Mouse (Mus musculus): Measurements from ENCODE around the gene Gale. TPM values are rescaled to one million over a fixed set of nuclear protein-coding genes. Genes with fewer than 3 reads are reported as not detected.

Gale gene
- 0.37 TPM for polyA plus RNA-seq (2014; fragmentation: Illumina TruSeq; extraction: RNeasy Lipid Tissue Mini Kit (QIAGEN cat#74804); ENCODE audit: low replicate concordance)

GRCm38 (mm10) chr4:135963457-135964193 is at the start of gene Gale:
Gale (plus strand) TSS chr4:135963727.

GRCm38 (mm10) chr4:135920304-135921241 is 43.0 kb upstream of the Gale start, which contains the start of gene Fuca1:
Fuca1 (plus strand) TSS chr4:135920735.

DNA sequence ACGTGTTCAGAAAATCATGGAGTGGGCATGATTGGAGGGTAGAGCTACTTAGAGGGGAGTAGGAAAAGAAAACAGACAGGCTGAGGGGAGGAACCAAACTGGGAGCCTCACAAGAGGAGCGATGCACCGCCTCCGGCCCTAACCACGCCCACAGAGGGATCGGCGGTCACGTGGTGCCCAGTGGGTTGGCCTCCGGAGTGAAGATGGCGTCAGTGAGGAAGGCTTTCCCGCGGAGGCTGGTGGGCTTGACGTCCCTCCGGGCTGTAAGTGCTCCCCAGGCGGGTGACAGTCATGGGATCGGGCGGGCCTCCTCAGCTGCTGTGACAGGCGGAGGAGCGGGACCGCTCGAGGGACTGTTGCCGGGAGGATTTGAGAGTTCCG is 17.3 kb upstream of the Gale start, which contains the start of gene Hmgcl:
Gene Hmgcl, plus strand, starts transcription at position 171 of the 381 bp plus-strand sequence.

DNA sequence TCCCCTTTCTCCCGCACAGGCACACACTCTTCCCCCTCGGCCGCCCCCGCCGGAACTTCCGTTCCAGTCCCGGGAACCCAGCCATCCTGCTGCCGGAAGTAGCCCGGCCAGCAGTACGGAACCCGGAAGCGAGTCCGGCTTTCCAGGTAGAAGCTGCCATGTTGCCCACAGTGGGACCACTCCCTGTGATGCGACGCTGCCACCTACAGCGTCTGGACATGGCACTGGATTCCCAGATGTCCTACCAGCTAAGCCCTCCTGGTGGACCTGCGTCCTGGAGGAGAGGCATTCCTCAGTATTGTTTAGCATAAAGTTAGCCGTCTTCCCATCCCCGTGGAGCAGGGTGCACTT is 9.0 kb downstream of the Gale start, which contains the start of gene Lypla2:
Gene Lypla2, minus strand, starts transcription at position 71 of the 351 bp plus-strand sequence.

DNA sequence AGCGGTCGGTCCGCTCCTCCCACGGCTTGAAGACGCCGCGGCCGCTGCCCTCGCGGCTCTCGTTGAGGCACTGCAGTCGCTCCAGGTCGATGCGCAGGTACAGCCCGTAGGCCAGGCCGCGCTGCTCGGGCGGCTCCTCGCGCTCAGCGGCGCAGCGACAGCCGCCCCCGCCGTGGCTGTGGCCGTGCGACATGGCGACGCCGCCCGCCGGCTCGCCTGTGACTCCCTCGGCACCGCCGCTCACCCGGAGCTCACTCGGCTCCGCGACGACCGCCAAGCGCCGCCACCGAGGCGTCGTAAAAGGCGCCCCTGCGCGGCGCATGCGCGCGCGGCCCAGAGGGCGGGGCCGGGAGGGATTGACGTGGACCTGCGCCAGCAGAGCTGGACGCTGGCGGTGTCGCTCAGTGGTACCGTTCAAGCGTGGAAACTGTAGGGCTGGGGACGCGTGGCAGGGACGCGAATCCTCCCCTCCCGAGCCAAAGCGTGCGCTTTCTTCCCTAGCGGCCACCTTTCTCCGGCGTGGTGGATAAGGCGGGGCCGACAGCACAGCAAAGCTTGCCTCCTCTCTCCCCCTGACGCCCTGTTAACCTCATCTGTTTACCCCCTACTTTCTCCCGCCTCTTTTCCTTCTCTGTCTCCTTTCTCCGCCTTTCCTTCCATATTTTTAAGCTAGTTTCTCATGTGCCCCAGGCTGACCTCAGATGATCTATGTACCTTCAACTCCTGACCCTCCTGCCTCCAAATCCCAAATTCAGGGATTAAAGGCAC is 23.6 kb downstream of the Gale start, which contains the start of gene Pithd1:
Gene Pithd1, minus strand, starts transcription at position 322 of the 768 bp plus-strand sequence.

Other genes with a start within 250 kb of the Gale start
- gene Il22ra1, start 235.6 kb upstream of the Gale start, polyA plus RNA-seq (2014; fragmentation: Illumina TruSeq; extraction: RNeasy Lipid Tissue Mini Kit (QIAGEN cat#74804); ENCODE audit: low replicate concordance): 2.0 TPM
- 1.4 TPM for gene Myom3, start 204.0 kb upstream of the Gale start, polyA plus RNA-seq (2014; fragmentation: Illumina TruSeq; extraction: RNeasy Lipid Tissue Mini Kit (QIAGEN cat#74804); ENCODE audit: low replicate concordance)
- 241 TPM for gene Srsf10, start 108.0 kb upstream of the Gale start, polyA plus RNA-seq (2014; fragmentation: Illumina TruSeq; extraction: RNeasy Lipid Tissue Mini Kit (QIAGEN cat#74804); ENCODE audit: low replicate concordance)
- 390 TPM for gene Pnrc2, start 89.9 kb upstream of the Gale start, polyA plus RNA-seq (2014; fragmentation: Illumina TruSeq; extraction: RNeasy Lipid Tissue Mini Kit (QIAGEN cat#74804); ENCODE audit: low replicate concordance)
- 0.41 TPM for gene Cnr2, start 68.3 kb upstream of the Gale start, polyA plus RNA-seq (2014; fragmentation: Illumina TruSeq; extraction: RNeasy Lipid Tissue Mini Kit (QIAGEN cat#74804); ENCODE audit: low replicate concordance)
- 73.7 TPM for gene Fuca1, start 43.0 kb upstream of the Gale start, polyA plus RNA-seq (2014; fragmentation: Illumina TruSeq; extraction: RNeasy Lipid Tissue Mini Kit (QIAGEN cat#74804); ENCODE audit: low replicate concordance)
- gene Hmgcl, start 17.3 kb upstream of the Gale start, polyA plus RNA-seq (2014; fragmentation: Illumina TruSeq; extraction: RNeasy Lipid Tissue Mini Kit (QIAGEN cat#74804); ENCODE audit: low replicate concordance): 8.0 TPM
- 0.33 TPM for gene Lypla2, start 8.9 kb downstream of the Gale start, polyA plus RNA-seq (2014; fragmentation: Illumina TruSeq; extraction: RNeasy Lipid Tissue Mini Kit (QIAGEN cat#74804); ENCODE audit: low replicate concordance)
- gene Pithd1, start 23.5 kb downstream of the Gale start, polyA plus RNA-seq (2014; fragmentation: Illumina TruSeq; extraction: RNeasy Lipid Tissue Mini Kit (QIAGEN cat#74804); ENCODE audit: low replicate concordance): 37.9 TPM
- gene Eloa, start 58.0 kb downstream of the Gale start, polyA plus RNA-seq (2014; fragmentation: Illumina TruSeq; extraction: RNeasy Lipid Tissue Mini Kit (QIAGEN cat#74804); ENCODE audit: low replicate concordance): 12.7 TPM
- 132 TPM for gene Rpl11, start 89.7 kb downstream of the Gale start, polyA plus RNA-seq (2014; fragmentation: Illumina TruSeq; extraction: RNeasy Lipid Tissue Mini Kit (QIAGEN cat#74804); ENCODE audit: low replicate concordance)
- 16.7 TPM for gene Id3, start 179.8 kb downstream of the Gale start, polyA plus RNA-seq (2014; fragmentation: Illumina TruSeq; extraction: RNeasy Lipid Tissue Mini Kit (QIAGEN cat#74804); ENCODE audit: low replicate concordance)
- 2.3 TPM for gene E2f2, start 208.7 kb downstream of the Gale start, polyA plus RNA-seq (2014; fragmentation: Illumina TruSeq; extraction: RNeasy Lipid Tissue Mini Kit (QIAGEN cat#74804); ENCODE audit: low replicate concordance)
- gene Asap3, start 242.6 kb downstream of the Gale start, polyA plus RNA-seq (2014; fragmentation: Illumina TruSeq; extraction: RNeasy Lipid Tissue Mini Kit (QIAGEN cat#74804); ENCODE audit: low replicate concordance): not detected